Mouse (Mus musculus): ENCODE results near the gene Hnrnpm. TPM values are rescaled to one million over a fixed set of nuclear protein-coding genes. Genes with fewer than 3 reads are reported as not detected.
A peak's percentile ranks its signal among the peaks of the same experiment; 100 is the strongest.

The Hnrnpm gene
- polyA plus RNA-seq, 2 experiments = 287 to 317 TPM

DNA sequence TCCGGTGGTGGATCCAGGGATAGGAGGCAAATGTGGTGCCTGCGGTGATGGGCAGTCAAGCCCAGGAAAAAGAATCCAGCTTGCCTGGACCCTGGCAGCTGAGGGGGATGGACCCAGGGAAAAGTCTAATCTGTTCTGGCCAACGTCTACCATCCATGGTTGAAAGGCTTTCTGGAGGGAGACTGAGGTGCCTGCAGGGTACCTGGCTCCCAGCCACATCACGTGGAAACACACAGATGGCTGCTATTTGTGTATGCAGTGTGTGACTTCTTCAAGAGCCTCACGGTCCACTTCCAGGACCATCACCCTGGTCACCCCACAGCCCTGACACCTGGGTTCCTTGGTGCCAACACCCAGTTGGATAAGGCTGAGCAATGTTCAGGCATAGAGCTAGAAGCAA lies 54.9 kb downstream of the Hnrnpm start:
- Histone ChIP-seq H3K9ac (ENCODE audit: low read depth, low read length, severe bottlenecking) (no peak overlapping the region), H3K4me2 (replicated peaks; ENCODE audit: low read depth, low read length, severe bottlenecking) (no peak overlapping the region), H3K27me3 (ENCODE audit: control insufficient read depth, insufficient read depth, low read length) (no peaks in the 10 kb centered on the region), H3K27ac (replicated peaks; ENCODE audit: low read depth, low read length) (no peak overlapping the region), H3K4me3 (replicated peaks; ENCODE audit: low read length) (no peak overlapping the region), H3K36me3 (ENCODE audit: control insufficient read depth, insufficient read depth, low read length) (peaks cover 31% of the 10 kb centered on the region), H3K9me3 (ENCODE audit: control insufficient read depth, low read length) (no peaks in the 10 kb centered on the region), H3K4me1 (ENCODE audit: control insufficient read depth, insufficient read depth, low read length) (peaks cover 12% of the 10 kb centered on the region)
- ATAC-seq (ENCODE audit: low FRiP score, low read depth) = no peak
- 83% methylated on average over 5 of the region's 5 CpGs for WGBS
- TF ChIP-seq POLR2A (IDR thresholded peaks at IDR 0.05; ENCODE audit: borderline replicate concordance, extremely low read depth, insufficient read depth, insufficient read length) = no peak
- no peak for DNase-seq (ENCODE audit: low spot score)

- H3K9me3 ChIP-seq (ENCODE audit: control insufficient read depth, low read length) = no peaks in the 10 kb centered on the region
- peaks cover 31% of the 10 kb centered on the region for H3K36me3 ChIP-seq (ENCODE audit: control insufficient read depth, insufficient read depth, low read length)
- peaks cover 12% of the 10 kb centered on the region for H3K4me1 ChIP-seq (ENCODE audit: control insufficient read depth, insufficient read depth, low read length)
- ATAC-seq (ENCODE audit: low FRiP score, low read depth) = no peak
- WGBS = 93% methylated on average over 9 of the region's 9 CpGs
- no peak overlapping the region for H3K4me3 ChIP-seq (replicated peaks; ENCODE audit: low read length)
- H3K27me3 ChIP-seq (ENCODE audit: control insufficient read depth, insufficient read depth, low read length) = no peaks in the 10 kb centered on the region
- H3K9ac ChIP-seq (ENCODE audit: low read depth, low read length, severe bottlenecking) = no peak overlapping the region
- TF ChIP-seq POLR2A (IDR thresholded peaks at IDR 0.05; ENCODE audit: borderline replicate concordance, extremely low read depth, insufficient read depth, insufficient read length) = no peak
- no peak for DNase-seq (ENCODE audit: low spot score)
- H3K4me2 ChIP-seq (replicated peaks; ENCODE audit: low read depth, low read length, severe bottlenecking) = no peak overlapping the region
- H3K27ac ChIP-seq (replicated peaks; ENCODE audit: low read depth, low read length) = no peak overlapping the region
Measured at GRCm38 (mm10) chr17:33631236-33631635, 55.4 kb downstream of the Hnrnpm start.

GRCm38 (mm10) chr17:33630171-33630895 lies 56.3 kb downstream of the Hnrnpm start:
- DNase-seq (ENCODE audit: low spot score) = no peak
- Histone ChIP-seq H3K9me3 (ENCODE audit: control insufficient read depth, low read length) (no peaks in the 10 kb centered on the region), H3K4me2 (replicated peaks; ENCODE audit: low read depth, low read length, severe bottlenecking) (peak overlapping the region; percentile 65), H3K27me3 (ENCODE audit: control insufficient read depth, insufficient read depth, low read length) (no peaks in the 10 kb centered on the region), H3K4me1 (ENCODE audit: control insufficient read depth, insufficient read depth, low read length) (peaks cover 12% of the 10 kb centered on the region), H3K4me3 (replicated peaks; ENCODE audit: low read length) (no peak overlapping the region), H3K27ac (replicated peaks; ENCODE audit: low read depth, low read length) (no peak overlapping the region), H3K36me3 (ENCODE audit: control insufficient read depth, insufficient read depth, low read length) (peaks cover 26% of the 10 kb centered on the region), H3K9ac (ENCODE audit: low read depth, low read length, severe bottlenecking) (no peak overlapping the region)
- no peak for TF ChIP-seq POLR2A (IDR thresholded peaks at IDR 0.05; ENCODE audit: borderline replicate concordance, extremely low read depth, insufficient read depth, insufficient read length)
- WGBS = 74% methylated on average over 13 of the region's 13 CpGs
- no peak for ATAC-seq (ENCODE audit: low FRiP score, low read depth)

GRCm38 (mm10) chr17:33629487-33630125 lies 57.1 kb downstream of the Hnrnpm start:
- ATAC-seq (ENCODE audit: low FRiP score, low read depth) = no peak

DNA sequence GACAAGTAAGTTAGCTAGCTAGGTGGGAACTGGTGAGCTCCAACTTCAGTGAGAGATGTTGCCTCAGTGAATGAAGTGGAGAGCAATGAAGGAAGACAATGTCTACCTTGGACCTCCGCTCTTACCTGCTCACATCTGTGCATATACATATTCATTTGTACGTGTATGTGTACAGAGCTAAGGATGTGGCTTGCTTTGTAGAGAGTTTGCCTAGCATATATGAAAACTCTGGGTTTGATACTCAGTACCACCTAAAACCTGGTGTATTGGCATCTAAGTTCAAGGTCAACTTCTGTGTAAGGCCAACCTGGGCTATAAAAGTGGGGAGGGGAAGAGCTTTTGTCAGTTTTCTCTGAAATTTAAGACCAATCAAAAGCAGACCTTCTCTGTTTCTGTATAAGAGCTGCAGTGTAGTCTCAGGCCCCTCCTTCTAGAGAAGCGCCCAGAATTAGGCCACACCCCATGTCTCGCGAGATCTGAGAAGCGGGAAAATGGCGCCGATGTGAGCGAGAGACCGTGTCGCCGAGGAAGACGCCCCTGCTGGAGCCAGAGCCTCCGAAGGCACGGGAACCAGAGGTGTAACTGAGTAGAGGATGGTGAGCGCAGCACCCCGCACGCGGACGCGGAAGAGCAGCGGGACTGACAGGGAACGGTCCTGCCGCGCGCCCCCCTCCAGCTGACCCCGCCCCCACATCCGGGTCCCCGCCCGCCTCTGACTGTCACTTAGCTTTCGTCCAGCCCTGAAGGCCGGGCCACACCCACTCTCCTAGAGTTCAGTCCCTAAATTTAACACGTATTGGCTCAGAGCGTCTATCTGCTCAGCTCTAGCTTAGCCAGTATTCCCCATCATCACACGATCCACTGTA lies 57.8 kb downstream of the Hnrnpm start, which contains the start of gene Zfp414:
TSS of gene Zfp414 (plus strand) at position 470 of the 866 bp plus-strand sequence.
- 3% methylated on average over 29 of the region's 35 CpGs for WGBS
- peak within 1 kb of the TSS; percentile 65 for H3K4me2 ChIP-seq (replicated peaks; ENCODE audit: low read depth, low read length, severe bottlenecking)
- peaks cover 20% of the 10 kb centered on the region for H3K36me3 ChIP-seq (ENCODE audit: control insufficient read depth, insufficient read depth, low read length)
- TF ChIP-seq POLR2A (IDR thresholded peaks at IDR 0.05; ENCODE audit: borderline replicate concordance, extremely low read depth, insufficient read depth, insufficient read length) = peak; percentile 64; the same call in 1 of the 2 replicates
- H3K9ac ChIP-seq (ENCODE audit: low read depth, low read length, severe bottlenecking) = peak within 1 kb of the TSS; percentile 89
- peak within 1 kb of the TSS; percentile 73 for H3K4me3 ChIP-seq (replicated peaks; ENCODE audit: low read length)
- H3K4me1 ChIP-seq (ENCODE audit: control insufficient read depth, insufficient read depth, low read length) = peaks cover 12% of the 10 kb centered on the region
- DNase-seq (ENCODE audit: low spot score) = peak; percentile 93
- no peaks in the 10 kb centered on the region for H3K27me3 ChIP-seq (ENCODE audit: control insufficient read depth, insufficient read depth, low read length)
- peak; percentile 96 for ATAC-seq (ENCODE audit: low FRiP score, low read depth)
- peak within 1 kb of the TSS; percentile 99 for H3K27ac ChIP-seq (replicated peaks; ENCODE audit: low read depth, low read length)
- H3K9me3 ChIP-seq (ENCODE audit: control insufficient read depth, low read length) = no peaks in the 10 kb centered on the region

More at GRCm38 (mm10) chr17:33629487-33630125, 57.1 kb downstream of the Hnrnpm start:
- no peak for TF ChIP-seq POLR2A (IDR thresholded peaks at IDR 0.05; ENCODE audit: borderline replicate concordance, extremely low read depth, insufficient read depth, insufficient read length)
- Histone ChIP-seq H3K9me3 (ENCODE audit: control insufficient read depth, low read length) (no peaks in the 10 kb centered on the region), H3K4me1 (ENCODE audit: control insufficient read depth, insufficient read depth, low read length) (peaks cover 12% of the 10 kb centered on the region), H3K9ac (ENCODE audit: low read depth, low read length, severe bottlenecking) (peak overlapping the region; percentile 89), H3K27ac (replicated peaks; ENCODE audit: low read depth, low read length) (peak overlapping the region; percentile 99), H3K4me2 (replicated peaks; ENCODE audit: low read depth, low read length, severe bottlenecking) (peak overlapping the region; percentile 65), H3K27me3 (ENCODE audit: control insufficient read depth, insufficient read depth, low read length) (no peaks in the 10 kb centered on the region), H3K36me3 (ENCODE audit: control insufficient read depth, insufficient read depth, low read length) (peaks cover 26% of the 10 kb centered on the region), H3K4me3 (replicated peaks; ENCODE audit: low read length) (peak overlapping the region; percentile 73)
- no peak for DNase-seq (ENCODE audit: low spot score)
- WGBS = 79% methylated on average over 12 of the region's 12 CpGs
